Mouse (Mus musculus) T-helper 17 cell (primary cell): Measurements from ENCODE around the gene Ifna7.
"Not testable (repeated sequence)": the region's sequence is repeated elsewhere in the genome, so short reads cannot be mapped to it uniquely, and the experiment has no call there.

ENCODE experiments used
- in situ Hi-C, 2 experiments: fragments of 300-600 bp; cut with MboI, MseI; formaldehyde crosslinking; loops; 1 replicate in 1 of 2; 2 replicates in 1 of 2; pipeline ENCODE4 v1.15.1; 2025; ENCODE audit warnings: high pct_unique_total_duplicates in 2 of 2

The Ifna7 gene

DNA sequence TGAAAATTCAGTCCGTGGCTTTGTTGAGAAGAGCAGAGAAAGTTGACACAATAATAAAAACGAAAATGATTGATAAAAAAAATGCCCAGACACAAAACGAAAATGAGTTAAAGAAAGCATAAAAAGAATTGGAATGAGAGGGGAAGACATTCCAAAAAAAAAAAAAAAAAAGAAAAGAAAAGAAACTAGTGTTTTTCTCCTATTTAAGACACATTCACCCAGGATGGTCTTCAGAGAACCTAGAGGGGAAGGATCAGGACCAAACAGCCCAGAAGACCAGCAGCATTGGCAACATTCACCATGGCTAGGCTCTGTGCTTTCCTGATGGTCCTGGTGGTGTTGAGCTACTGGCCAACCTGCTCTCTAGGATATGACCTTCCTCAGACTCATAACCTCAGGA lies at the start of gene Ifna7:
Ifna7 (plus strand) TSS at position 301 of the 400 bp plus-strand sequence.
- in situ Hi-C loops: loop anchor here in 1 of 2 experiments (25.0 kb wide), 1 partner anchor 1929 kb away; no protein-coding TSS in a partner anchor

DNA sequence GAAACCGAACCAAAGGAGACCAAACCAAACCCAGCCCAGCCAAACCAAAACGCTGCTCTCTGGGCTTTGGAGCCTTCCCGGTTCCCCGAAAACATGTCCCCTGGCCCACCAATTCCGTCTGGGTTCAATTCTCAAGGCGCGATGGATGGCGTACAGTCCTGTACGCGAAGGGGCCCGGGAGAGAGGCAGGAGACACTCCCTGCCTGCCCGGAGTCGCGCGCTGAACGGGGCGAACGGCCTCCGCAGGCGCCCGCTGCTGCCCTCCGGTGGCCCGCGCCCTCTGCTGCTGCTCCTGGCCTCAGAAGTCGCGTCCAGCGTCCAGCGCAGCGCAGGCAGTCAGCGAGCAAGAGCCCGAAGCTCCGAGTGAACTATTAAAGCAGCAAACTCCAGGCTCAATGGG lies 42.5 kb upstream of the Ifna7 start, which contains the start of gene Gm13290:
Gm13290 (plus strand) TSS at position 301 of the 400 bp plus-strand sequence.
- in situ Hi-C loops: loop anchor here in 1 of 2 experiments (5.0 kb wide), 1 partner anchor 34 kb away; the partner anchor contains the start of gene Gm13288

DNA sequence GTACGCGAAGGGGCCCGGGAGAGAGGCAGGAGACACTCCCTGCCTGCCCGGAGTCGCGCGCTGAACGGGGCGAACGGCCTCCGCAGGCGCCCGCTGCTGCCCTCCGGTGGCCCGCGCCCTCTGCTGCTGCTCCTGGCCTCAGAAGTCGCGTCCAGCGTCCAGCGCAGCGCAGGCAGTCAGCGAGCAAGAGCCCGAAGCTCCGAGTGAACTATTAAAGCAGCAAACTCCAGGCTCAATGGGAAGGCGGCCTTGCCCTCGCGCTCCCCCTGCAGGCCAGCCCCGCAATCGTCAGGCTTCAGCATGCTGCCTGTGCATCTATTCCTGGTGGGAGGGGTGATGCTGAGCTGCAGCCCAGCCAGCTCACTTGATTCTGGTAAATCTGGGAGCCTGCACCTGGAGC lies 39.4 kb upstream of the Ifna7 start, which contains the start of gene Gm13289:
Gm13289 (plus strand) TSS at position 301 of the 400 bp plus-strand sequence.
- in situ Hi-C loops: not testable (repeated sequence)

DNA sequence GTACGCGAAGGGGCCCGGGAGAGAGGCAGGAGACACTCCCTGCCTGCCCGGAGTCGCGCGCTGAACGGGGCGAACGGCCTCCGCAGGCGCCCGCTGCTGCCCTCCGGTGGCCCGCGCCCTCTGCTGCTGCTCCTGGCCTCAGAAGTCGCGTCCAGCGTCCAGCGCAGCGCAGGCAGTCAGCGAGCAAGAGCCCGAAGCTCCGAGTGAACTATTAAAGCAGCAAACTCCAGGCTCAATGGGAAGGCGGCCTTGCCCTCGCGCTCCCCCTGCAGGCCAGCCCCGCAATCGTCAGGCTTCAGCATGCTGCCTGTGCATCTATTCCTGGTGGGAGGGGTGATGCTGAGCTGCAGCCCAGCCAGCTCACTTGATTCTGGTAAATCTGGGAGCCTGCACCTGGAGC lies 36.5 kb upstream of the Ifna7 start, which contains the start of gene Gm13272:
Gm13272 (plus strand) TSS at position 301 of the 400 bp plus-strand sequence.
- in situ Hi-C loops: not testable (repeated sequence)

DNA sequence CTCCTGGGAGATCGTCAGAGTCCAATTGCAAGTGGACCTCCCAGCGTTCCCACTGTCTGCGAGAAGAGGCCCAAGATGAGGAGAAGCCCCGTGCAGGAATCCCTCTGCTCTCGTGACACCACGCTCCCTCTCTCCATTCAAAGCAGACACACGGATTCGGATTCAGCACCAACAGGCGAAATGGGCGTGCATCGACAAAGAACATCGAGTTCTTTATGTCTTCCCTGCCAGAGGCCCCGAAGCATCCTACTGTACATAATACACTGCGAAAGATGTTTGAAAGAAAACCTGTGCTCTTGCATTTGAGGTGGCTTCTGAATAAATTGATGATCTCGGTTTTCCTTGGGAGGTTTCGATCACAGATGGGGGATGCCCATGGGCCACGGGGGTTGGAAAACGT lies 35.7 kb upstream of the Ifna7 start:
- in situ Hi-C loops: loop anchor here (10.0 kb wide), 2 partner anchors 84 to 744 kb away; no protein-coding TSS in a partner anchor

DNA sequence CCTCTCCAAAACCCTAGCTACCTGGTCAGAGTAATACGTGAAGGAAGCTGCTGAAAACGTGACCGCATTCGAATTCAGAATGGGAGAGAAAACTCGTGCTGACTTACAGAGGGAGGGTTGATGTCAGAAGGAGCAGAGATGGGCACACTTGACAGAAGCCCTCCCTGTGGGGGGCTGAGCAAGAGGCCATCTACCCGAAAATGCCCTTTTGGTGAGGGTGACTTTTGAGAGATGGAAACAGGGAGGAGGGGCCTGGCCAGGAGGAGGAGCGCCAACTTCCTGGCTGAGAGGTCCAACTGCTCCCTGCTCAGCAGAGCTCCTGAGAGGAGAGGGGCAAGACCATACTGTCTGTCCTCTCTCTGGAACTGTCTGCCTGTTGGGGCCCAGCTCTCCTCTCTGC lies 34.2 kb upstream of the Ifna7 start, which contains the start of gene Ifnz:
Ifnz (plus strand) TSS at position 301 of the 400 bp plus-strand sequence.
- in situ Hi-C loops: loop anchor here (10.0 kb wide), 2 partner anchors 83 to 743 kb away; no protein-coding TSS in a partner anchor

DNA sequence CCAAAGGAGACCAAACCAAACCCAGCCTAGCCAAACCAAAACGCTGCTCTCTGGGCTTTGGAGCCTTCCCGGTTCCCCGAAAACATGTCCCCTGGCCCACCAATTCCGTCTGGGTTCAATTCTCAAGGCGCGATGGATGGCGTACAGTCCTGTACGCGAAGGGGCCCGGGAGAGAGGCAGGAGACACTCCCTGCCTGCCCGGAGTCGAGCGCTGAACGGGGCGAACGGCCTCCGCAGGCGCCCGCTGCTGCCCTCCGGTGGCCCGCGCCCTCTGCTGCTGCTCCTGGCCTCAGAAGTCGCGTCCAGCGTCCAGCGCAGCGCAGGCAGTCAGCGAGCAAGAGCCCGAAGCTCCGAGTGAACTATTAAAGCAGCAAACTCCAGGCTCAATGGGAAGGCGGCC lies 33.7 kb upstream of the Ifna7 start:
- in situ Hi-C loops: loop anchor here (10.0 kb wide), 2 partner anchors 82 to 742 kb away; no protein-coding TSS in a partner anchor

DNA sequence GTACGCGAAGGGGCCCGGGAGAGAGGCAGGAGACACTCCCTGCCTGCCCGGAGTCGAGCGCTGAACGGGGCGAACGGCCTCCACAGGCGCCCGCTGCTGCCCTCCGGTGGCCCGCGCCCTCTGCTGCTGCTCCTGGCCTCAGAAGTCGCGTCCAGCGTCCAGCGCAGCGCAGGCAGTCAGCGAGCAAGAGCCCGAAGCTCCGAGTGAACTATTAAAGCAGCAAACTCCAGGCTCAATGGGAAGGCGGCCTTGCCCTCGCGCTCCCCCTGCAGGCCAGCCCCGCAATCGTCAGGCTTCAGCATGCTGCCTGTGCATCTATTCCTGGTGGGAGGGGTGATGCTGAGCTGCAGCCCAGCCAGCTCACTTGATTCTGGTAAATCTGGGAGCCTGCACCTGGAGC lies 30.6 kb upstream of the Ifna7 start, which contains the start of gene Gm13276:
Gm13276 (plus strand) TSS at position 301 of the 400 bp plus-strand sequence.
- in situ Hi-C loops: loop anchor here (5.0 to 10.0 kb wide), 3 partner anchors 33 to 739 kb away; partner anchors contain the start of gene Gm13271 (in 2 of the 2)

DNA sequence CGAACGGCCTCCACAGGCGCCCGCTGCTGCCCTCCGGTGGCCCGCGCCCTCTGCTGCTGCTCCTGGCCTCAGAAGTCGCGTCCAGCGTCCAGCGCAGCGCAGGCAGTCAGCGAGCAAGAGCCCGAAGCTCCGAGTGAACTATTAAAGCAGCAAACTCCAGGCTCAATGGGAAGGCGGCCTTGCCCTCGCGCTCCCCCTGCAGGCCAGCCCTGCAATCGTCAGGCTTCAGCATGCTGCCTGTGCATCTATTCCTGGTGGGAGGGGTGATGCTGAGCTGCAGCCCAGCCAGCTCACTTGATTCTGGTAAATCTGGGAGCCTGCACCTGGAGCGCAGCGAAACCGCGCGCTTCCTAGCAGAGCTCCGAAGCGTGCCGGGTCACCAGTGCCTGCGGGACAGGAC lies 27.6 kb upstream of the Ifna7 start, which contains the start of gene Gm13277:
Gm13277 (plus strand) TSS at position 231 of the 400 bp plus-strand sequence.
- in situ Hi-C loops: loop anchor here (5.0 to 10.0 kb wide), 3 partner anchors 36 to 736 kb away; partner anchors contain the start of gene Gm13271 (in 2 of the 2)

DNA sequence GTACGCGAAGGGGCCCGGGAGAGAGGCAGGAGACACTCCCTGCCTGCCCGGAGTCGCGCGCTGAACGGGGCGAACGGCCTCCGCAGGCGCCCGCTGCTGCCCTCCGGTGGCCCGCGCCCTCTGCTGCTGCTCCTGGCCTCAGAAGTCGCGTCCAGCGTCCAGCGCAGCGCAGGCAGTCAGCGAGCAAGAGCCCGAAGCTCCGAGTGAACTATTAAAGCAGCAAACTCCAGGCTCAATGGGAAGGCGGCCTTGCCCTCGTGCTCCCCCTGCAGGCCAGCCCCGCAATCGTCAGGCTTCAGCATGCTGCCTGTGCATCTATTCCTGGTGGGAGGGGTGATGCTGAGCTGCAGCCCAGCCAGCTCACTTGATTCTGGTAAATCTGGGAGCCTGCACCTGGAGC lies 24.8 kb upstream of the Ifna7 start, which contains the start of gene Gm13278:
Gm13278 (plus strand) TSS at position 301 of the 400 bp plus-strand sequence.
- in situ Hi-C loops: not testable (repeated sequence)

DNA sequence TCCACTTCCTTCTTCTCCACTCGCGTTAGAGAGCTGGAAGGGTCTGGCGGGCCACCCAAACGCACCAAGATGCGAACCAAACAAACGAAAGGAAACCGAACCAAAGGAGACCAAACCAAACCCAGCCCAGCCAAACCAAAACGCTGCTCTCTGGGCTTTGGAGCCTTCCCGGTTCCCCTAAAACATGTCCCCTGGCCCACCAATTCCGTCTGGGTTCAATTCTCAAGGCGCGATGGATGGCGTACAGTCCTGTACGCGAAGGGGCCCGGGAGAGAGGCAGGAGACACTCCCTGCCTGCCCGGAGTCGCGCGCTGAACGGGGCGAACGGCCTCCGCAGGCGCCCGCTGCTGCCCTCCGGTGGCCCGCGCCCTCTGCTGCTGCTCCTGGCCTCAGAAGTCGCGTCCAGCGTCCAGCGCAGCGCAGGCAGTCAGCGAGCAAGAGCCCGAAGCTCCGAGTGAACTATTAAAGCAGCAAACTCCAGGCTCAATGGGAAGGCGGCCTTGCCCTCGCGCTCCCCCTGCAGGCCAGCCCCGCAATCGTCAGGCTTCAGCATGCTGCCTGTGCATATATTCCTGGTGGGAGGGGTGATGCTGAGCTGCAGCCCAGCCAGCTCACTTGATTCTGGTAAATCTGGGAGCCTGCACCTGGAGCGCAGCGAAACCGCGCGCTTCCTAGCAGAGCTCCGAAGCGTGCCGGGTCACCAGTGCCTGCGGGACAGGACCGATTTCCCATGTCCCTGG lies 21.9 kb upstream of the Ifna7 start, which contains the start of gene Gm13275:
Gm13275 (plus strand) TSS at position 552 of the 740 bp plus-strand sequence.
- in situ Hi-C loops: not testable (repeated sequence)

DNA sequence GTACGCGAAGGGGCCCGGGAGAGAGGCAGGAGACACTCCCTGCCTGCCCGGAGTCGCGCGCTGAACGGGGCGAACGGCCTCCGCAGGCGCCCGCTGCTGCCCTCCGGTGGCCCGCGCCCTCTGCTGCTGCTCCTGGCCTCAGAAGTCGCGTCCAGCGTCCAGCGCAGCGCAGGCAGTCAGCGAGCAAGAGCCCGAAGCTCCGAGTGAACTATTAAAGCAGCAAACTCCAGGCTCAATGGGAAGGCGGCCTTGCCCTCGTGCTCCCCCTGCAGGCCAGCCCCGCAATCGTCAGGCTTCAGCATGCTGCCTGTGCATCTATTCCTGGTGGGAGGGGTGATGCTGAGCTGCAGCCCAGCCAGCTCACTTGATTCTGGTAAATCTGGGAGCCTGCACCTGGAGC lies 18.9 kb upstream of the Ifna7 start, which contains the start of gene Gm13279:
Gm13279 (plus strand) TSS at position 301 of the 400 bp plus-strand sequence.
- in situ Hi-C loops: not testable (repeated sequence)

DNA sequence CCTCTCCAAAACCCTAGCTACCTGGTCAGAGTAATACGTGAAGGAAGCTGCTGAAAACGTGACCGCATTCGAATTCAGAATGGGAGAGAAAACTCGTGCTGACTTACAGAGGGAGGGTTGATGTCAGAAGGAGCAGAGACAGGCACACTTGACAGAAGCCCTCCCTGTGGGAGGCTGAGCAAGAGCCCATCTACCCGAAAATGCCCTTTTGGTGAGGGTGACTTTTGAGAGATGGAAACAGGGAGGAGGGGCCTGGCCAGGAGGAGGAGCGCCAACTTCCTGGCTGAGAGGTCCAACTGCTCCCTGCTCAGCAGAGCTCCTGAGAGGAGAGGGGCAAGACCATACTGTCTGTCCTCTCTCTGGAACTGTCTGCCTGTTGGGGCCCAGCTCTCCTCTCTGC lies 16.7 kb upstream of the Ifna7 start, which contains the start of gene Gm13285:
Gm13285 (plus strand) TSS at position 301 of the 400 bp plus-strand sequence.
- in situ Hi-C loops: not testable (repeated sequence)

DNA sequence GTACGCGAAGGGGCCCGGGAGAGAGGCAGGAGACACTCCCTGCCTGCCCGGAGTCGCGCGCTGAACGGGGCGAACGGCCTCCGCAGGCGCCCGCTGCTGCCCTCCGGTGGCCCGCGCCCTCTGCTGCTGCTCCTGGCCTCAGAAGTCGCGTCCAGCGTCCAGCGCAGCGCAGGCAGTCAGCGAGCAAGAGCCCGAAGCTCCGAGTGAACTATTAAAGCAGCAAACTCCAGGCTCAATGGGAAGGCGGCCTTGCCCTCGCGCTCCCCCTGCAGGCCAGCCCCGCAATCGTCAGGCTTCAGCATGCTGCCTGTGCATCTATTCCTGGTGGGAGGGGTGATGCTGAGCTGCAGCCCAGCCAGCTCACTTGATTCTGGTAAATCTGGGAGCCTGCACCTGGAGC lies 13.1 kb upstream of the Ifna7 start, which contains the start of gene Gm13287:
Gm13287 (plus strand) TSS at position 301 of the 400 bp plus-strand sequence.
- in situ Hi-C loops: loop anchor here in 1 of 2 experiments (5.0 to 25.0 kb wide), 2 partner anchors 66 to 1916 kb away; no protein-coding TSS in a partner anchor

DNA sequence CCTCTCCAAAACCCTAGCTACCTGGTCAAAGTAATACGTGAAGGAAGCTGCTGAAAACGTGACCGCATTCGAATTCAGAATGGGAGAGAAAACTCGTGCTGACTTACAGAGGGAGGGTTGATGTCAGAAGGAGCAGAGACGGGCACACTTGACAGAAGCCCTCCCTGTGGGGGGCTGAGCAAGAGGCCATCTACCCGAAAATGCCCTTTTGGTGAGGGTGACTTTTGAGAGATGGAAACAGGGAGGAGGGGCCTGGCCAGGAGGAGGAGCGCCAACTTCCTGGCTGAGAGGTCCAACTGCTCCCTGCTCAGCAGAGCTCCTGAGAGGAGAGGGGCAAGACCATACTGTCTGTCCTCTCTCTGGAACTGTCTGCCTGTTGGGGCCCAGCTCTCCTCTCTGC lies 10.8 kb upstream of the Ifna7 start, which contains the start of gene Gm13288:
Gm13288 (plus strand) TSS at position 301 of the 400 bp plus-strand sequence.
- in situ Hi-C loops: loop anchor here in 1 of 2 experiments (5.0 to 25.0 kb wide), 2 partner anchors 33 to 1918 kb away; partner anchors contain the start of gene Gm13290

DNA sequence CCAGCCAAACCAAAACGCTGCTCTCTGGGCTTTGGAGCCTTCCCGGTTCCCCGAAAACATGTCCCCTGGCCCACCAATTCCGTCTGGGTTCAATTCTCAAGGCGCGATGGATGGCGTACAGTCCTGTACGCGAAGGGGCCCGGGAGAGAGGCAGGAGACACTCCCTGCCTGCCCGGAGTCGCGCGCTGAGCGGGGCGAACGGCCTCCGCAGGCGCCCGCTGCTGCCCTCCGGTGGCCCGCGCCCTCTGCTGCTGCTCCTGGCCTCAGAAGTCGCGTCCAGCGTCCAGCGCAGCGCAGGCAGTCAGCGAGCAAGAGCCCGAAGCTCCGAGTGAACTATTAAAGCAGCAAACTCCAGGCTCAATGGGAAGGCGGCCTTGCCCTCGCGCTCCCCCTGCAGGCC lies 10.3 kb upstream of the Ifna7 start:
- in situ Hi-C loops: loop anchor here in 1 of 2 experiments (5.0 to 25.0 kb wide), 2 partner anchors 33 to 1918 kb away; partner anchors contain the start of gene Gm13290

DNA sequence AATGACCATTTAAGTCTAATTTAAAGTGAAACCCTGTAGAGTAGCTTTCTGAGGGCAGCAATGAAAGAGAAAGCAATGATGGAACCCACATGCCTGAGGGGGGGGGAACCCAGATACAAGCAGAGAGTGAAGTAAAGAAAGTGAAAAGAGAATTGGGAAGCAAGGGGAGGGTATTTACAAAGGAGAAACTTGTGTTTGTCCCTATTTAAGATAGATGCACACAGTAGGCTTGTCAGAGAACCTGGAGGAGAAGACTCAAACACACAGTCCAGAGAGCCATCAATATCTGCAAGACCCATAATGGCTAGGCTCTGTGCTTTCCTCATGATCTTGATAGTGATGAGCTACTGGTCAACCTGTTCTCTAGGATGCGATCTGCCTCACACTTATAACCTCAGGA lies 3.6 kb downstream of the Ifna7 start, which contains the start of gene Ifna11:
Ifna11 (plus strand) TSS at position 301 of the 400 bp plus-strand sequence.
- in situ Hi-C loops: loop anchor here in 1 of 2 experiments (25.0 kb wide), 1 partner anchor 1932 kb away; no protein-coding TSS in a partner anchor

DNA sequence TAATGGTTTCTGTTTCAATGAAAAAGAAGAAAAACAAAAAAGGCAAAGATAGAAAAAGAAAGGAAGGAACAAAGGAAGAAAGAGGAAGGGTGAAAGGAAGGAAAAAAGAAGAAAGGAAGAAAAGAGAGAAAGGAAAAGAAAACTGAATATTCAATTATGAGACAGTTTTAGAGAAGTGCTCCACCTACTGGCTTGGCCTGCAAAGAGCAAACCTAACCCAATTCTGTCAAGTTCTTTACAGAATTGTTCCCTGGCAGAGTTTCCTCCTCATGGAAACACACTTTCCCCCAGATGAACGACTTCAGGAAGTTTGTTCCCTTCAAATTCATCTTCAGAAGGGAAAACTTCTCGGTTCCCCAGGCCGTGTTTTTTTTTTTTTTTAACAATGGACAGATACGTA lies 7.0 kb downstream of the Ifna7 start:
- in situ Hi-C loops: loop anchor here in 1 of 2 experiments (25.0 kb wide), 1 partner anchor 1936 kb away; no protein-coding TSS in a partner anchor

DNA sequence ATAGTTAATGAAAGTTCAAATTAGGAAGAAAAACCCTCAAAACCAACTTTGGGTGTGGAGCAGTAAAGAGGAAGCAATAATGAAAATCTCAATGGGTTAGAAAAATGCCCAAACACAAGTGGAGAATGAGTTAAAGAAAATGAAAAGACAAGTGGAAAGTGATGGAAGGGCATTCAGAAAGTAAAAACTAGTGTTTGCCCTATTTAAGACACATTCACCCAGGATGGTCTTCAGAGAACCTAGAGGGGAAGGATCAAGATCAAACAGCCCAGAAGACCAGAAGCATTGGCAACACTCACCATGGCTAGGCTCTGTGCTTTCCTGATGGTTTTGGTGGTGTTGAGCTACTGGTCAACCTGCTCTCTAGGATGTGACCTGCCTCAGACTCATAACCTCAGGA lies 11.1 kb downstream of the Ifna7 start, which contains the start of gene Ifna6:
Ifna6 (plus strand) TSS at position 301 of the 400 bp plus-strand sequence.
- in situ Hi-C loops: not testable (repeated sequence)

DNA sequence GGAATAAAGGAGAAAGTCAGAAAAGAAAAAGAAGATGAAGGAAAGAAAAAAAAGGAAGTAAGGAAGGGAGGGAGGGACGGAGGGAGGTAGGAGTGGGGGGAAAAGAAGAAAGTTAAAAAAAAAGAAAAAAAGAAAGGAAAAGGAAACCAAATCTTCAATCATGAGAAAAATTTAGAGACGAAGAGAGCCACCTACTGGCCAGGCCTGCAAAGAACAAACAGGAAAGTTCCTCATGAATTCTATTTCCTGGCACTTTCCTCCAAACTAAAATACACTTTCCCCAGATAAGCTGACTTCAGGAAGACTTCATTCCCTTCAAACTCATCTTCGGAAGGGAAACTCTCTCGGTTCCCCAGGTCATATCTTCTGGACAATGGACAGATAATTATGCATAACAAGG lies 14.5 kb downstream of the Ifna7 start:
- in situ Hi-C loops: no loop called here

DNA sequence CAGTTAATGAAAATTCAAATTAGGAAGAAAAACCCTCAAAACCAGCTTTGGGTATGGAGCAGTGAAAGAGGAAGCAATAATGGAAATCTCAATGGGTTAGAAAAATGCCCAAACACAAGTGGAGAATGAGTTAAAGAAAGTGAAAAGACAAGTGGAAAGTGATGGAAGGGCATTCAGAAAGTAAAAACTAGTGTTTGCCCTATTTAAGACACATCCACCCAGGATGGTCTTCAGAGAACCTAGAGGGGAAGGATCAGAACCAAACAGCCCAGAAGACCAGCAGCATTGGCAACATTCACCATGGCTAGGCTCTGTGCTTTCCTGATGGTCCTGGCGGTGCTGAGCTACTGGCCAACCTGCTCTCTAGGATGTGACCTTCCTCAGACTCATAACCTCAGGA lies 19.2 kb downstream of the Ifna7 start, which contains the start of gene Ifna5:
Ifna5 (plus strand) TSS at position 301 of the 400 bp plus-strand sequence.
- in situ Hi-C loops: not testable (repeated sequence)
